Mouse (Mus musculus): ENCODE measurements around the gene Gm44503. TPM values are rescaled to one million over a fixed set of nuclear protein-coding genes. Genes with fewer than 3 reads are reported as not detected.

Gene Gm44503
- total RNA-seq (2015; ENCODE audit: low replicate concordance) (not detected in 2 replicates), total RNA-seq (2017; ENCODE audit: low replicate concordance) (not detected in 2 replicates)

DNA sequence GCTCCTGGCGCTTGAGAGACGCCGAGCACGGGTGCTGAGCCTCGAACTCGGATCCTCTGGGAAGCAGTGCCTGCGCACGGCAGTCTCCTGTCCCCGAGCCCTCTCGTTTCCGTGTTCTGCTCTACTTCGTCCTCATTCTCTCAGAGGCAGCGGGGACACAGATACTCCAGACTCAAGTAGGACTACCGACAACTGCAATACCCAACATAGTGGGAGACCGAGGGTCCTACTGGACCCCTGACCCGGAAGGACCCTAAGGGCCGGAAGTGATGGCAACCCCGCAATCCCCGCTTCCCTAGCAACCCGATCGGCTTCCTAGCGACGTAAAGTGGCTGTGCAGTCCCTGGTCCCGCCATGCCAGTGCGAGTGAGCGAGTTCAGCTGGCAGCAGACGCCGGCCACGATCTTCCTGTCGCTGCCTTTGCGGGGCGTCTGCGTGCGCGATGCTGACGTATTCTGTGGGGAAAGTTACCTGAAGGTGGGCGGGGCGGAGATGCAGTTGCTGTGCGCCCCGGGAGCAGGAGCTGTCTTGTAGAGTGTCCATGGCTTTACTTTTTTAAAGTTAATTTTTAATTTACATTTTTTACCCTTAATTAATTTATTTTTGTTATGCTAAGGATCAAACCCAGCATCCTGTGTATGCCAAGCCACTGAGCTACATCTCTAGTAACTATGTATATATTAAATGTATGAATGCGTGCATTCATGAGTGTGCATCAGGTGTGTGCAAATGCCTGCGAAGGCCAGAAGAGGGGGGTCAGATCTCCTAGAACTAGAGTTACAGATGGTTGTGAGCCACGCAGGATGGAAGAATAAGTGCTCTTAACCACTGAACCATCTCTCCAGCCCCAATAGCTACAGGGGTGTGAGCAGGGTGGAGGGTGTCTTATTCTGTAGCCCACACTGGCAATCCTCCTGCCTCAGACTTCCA, at the start of gene Gm44503, which contains the start of gene Dyx1c1:
TSS of gene Gm44503 (plus strand) at position 332 of the 930 bp plus-strand sequence.
TSS of gene Dyx1c1 (plus strand) at position 265 of the 930 bp plus-strand sequence.
- ATAC-seq (replicated peaks; ENCODE audit: low FRiP score, poor library complexity, severe bottlenecking): no peak; the same call in 1 of the 2 replicates

DNA sequence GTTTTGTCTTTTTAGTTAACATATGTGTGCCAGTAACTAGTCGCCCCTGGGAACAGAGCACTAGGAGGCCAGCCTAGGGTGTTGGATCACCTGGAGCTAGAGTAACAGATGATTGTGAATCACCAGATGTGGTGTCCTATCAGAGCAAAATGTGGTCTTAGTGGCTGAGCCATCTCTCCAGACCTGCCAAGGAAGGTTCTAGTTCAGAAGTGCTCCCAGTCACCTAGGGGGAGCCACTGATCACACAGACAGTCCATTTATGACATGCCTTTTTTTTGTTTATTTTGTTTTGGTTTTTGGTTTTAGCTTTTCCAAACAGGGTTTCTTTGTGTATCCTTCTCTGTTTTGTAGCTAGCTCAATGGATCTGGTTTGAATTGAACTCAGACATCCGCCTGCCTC, 47.3 kb upstream of the Gm44503 start:
- no peak for ATAC-seq (replicated peaks; ENCODE audit: low FRiP score, poor library complexity, severe bottlenecking)

DNA sequence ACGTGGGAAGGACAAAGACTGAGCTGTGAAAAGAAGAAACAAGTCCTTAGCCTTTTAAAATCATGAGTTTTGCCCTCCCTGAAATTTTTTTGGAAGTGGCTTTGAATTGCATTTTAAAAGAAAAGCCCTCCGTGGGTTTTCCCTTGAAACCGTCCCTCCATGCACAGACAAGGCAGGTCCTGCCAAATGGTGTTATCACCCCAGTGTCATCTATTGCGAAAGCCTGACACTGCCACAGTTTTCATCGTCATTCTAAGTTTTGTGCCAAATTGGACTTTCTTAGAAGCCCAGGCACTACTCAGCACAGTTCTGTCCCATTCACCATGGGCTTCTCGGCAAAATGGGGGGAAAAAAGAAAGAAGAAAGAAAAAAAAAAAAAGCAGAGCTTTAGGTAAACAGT, 45.1 kb upstream of the Gm44503 start:
- no peak for ATAC-seq (replicated peaks; ENCODE audit: low FRiP score, poor library complexity, severe bottlenecking)

DNA sequence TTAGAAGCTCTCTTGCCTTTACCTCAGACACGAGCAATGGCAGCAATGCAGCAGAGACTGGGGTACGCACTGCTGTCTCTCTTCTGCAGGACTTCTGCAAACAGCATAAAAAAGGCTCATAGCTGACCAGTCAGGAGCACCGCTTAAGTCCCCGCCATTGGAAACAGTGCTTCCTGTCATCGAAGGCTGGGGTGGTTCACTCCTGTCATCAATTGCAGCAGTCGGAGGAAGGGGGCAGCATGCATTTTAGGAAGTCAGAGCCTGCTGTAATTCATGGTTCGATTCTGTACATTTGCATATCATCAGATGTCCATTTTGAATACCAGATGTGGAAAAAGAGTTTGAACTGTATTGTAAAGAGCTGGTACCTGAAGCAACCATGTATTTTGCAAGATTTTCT, 42.9 kb upstream of the Gm44503 start:
- ATAC-seq (replicated peaks; ENCODE audit: low FRiP score, poor library complexity, severe bottlenecking): no peak

DNA sequence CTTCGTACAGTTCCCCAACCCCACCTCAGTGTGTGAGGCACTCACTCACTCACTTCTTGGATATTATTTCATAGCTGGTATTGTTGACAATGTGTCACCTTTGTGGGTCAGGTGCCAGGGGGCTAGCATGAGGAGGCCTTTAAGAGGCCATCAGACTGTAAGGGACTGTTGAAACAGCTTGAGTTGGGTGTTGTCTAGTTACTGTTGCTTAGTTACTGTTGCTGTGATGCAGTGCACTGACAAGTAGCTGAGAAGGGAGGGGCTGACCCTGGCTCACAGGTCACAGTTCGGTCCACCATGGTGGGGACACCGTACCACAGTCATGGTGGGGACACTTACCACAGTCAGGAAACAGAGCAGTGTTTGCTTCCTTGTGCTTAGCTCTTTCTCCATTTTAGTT, 35.6 kb upstream of the Gm44503 start:
- ATAC-seq (replicated peaks; ENCODE audit: low FRiP score, poor library complexity, severe bottlenecking): no peak

DNA sequence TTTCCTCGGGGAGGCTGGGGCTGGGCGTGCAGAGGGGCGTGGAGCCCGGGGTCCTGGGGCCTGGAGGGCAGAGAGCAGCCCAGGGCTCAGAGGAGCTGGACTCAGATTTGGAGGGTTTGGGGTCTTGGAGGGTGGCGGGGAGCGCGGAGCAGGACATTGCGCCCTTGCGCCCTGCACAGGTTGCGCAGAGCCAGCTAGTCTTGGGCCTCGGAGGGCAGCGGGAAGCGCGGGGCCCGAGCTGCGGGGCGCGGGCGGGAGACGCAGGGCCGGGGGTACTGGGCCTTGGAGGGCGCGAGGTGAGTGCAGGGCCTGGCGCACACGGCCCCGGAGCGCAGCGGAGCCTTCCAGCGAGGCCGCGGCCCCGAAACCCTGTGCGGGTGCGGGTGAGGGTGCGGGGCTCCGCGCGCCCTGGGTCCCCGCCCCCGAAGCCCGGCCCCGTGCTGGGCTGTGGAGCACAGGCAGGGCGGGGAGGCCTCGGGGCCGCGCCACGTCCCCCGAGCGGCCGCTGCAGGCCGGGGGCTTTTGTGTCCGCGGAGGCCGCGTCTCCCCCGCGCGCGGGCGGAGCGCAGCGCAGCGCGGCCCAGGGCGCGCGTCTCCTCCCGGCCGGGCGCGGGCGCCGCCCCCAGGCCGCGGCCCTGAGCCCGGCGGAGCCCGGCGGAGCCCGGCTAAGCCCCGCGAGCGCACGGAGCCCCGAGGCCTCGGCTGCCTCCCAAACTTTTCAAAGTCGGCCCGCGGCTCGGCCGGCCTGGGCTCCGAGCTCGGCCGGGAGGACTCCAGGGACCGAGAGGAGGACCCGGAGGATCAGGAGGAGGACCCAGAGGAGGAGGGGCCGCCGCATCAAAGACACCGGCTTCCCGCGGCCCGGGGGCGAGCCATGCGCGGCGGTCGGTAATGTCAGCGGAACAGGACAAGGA, 33.4 kb upstream of the Gm44503 start, which contains the start of gene Pygo1:
TSS of gene Pygo1 (plus strand) at position 625 of the 914 bp plus-strand sequence.
- no peak for ATAC-seq (replicated peaks; ENCODE audit: low FRiP score, poor library complexity, severe bottlenecking)

DNA sequence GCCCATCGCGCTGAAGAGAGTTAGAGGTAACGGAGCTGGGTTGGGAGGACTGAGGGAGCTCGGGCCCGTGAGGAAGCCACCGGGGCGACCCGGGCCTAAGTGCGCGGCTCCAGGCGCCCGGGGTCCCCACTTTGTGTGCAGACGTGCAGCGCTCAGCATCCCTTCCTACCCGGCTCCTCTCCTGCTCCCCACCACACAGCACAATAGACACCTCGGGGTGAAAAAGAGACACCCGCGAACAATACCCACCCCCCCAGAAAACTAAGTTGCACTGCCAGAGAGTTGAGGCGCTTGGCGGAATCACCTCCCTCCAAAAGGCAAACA, 32.8 kb upstream of the Gm44503 start:
- ATAC-seq (replicated peaks; ENCODE audit: low FRiP score, poor library complexity, severe bottlenecking): no peak

DNA sequence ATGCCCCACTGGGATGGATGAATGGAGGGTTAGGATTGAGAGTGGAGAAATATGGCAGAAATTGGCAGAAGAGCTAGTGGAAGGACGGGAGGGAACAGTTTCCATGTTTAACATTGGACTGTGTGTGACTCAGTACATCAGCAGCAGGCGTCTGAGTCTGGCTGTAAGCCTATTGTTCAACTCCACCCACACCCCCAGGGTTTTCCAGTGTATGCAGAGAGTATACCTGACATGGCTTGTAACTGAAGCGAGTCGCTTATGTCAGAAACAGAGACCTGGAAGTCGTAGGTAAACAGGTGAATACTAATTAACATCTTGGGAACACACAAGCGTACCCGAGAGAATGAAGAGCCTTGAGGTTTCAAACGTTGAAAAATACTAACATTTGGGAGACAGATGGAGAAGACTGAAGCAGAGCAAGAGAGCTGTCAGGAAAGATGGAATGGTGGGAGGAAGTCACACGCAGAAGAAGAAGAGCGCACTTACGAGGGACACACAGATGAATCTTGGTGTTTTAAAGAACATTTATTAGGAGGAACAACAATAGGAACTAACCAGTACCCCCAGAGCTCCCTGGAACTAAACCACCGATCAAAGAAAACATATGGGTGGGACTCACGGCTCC, 27.4 kb upstream of the Gm44503 start:
- no peak for ATAC-seq (replicated peaks; ENCODE audit: low FRiP score, poor library complexity, severe bottlenecking)

DNA sequence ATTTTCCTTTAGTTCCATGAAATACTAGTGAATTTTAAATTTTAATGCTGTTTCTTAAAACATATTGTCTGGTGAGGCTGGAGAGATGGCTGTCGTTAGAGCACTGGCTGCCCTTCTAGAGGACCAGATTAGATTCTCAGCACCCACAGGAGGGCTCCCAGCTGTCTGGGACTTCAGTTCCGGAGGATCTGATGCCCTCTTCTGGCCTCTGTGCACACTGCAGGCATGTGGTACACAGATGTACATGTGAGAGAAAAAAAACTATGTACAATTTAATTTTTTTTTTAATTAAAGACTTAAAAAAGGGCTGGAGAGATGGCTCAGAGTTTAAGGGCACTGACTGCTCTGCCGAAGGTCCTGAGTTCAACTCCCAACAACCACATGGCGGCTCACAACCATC, 23.3 kb upstream of the Gm44503 start:
- no peak for ATAC-seq (replicated peaks; ENCODE audit: low FRiP score, poor library complexity, severe bottlenecking)

DNA sequence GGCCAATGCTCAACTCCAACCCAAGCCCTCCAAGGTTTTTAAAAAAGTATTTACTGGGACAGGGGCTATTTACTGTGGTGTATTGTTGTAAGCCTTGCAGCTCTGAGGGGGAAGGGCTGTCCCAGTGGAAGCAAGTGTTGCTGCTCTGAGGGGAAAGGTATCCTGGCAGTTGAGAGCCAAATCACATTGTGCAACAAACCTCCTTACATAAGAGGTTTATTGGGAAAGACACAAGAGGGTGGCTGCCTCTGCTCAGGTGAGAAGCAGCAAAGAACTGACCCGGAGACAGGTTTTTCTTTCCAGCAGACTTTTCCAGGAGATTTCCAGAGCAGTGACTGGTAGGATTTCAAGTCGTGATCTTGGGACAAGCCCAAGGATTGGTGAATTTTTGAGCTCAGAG, 22.4 kb upstream of the Gm44503 start:
- ATAC-seq (replicated peaks; ENCODE audit: low FRiP score, poor library complexity, severe bottlenecking): no peak

DNA sequence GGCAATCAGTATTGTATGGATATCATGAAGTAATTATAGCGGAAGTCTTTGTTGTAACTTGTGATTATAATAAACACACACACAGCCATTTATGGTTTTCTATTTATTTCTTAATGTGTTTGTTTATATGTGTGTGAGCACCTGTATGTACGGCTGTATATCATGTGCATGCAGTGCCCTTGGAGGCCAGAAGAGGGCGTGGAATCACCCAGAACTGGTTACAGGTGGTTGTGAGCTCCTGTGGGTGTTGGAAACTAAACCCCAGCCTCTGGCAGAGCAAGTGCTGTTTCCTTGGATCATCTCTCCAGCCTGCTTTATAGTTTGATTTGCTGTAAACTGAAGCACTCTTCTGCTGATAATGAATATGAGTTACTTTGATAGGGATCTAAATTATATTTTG, 15.2 kb upstream of the Gm44503 start:
- ATAC-seq (replicated peaks; ENCODE audit: low FRiP score, poor library complexity, severe bottlenecking): no peak

DNA sequence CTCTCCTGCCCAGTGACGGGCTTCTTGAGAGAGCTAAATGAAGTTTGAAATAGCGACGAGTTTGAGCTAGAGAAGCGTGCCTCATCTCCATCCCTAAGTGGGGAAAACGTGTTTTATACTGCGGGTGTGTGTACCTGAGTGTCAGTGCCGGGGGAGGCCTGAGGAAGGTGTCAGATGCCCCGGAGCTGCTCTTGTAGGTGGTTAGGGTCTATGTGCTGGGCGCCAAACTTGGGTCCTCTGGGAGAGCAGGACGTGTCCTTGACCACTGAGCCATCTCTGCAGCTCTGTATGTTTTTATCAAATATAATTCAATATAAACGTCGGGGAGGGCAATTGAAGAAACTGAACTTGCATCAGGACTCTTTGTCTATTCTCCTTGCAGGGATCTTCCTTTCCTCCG, 14.4 kb upstream of the Gm44503 start:
- ATAC-seq (replicated peaks; ENCODE audit: low FRiP score, poor library complexity, severe bottlenecking): no peak

DNA sequence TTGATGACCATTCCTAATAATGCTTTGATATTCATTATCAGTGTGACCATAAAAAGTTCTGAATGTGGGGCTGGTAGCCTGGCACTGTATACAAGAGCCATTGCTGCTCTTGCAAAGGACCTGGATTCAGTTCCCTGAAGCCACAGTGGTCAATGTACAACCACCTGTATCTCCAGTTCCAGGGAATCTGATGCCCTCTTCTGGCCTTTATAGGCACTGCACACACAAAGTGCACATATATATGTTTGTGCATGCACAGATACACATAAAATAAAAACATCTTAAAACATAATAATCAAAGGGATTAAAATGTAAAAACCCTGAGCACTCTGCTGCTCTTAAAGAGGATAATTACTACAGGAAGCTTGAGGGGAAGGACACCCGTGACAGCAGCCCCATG, 11.6 kb upstream of the Gm44503 start:
- no peak for ATAC-seq (replicated peaks; ENCODE audit: low FRiP score, poor library complexity, severe bottlenecking)

DNA sequence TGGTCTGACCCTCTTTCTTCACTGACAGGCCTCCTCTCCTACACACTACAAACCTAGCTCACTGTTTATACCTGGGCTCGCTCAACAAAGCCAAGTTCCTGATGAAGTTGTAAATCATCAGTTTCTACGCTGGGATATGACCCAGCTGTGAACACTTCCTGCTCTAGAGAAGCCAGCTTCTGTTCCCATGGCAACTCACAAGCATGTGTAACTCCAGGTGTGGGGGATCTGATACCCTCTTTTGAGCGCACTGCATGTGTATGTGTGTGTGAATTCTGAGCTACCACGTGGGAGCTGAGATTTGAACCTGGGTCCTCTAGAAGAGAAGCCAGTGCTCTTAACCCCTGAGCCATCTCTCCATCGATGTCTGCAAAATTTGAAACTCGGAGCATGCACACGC, 9.1 kb upstream of the Gm44503 start:
- no peak for ATAC-seq (replicated peaks; ENCODE audit: low FRiP score, poor library complexity, severe bottlenecking)

DNA sequence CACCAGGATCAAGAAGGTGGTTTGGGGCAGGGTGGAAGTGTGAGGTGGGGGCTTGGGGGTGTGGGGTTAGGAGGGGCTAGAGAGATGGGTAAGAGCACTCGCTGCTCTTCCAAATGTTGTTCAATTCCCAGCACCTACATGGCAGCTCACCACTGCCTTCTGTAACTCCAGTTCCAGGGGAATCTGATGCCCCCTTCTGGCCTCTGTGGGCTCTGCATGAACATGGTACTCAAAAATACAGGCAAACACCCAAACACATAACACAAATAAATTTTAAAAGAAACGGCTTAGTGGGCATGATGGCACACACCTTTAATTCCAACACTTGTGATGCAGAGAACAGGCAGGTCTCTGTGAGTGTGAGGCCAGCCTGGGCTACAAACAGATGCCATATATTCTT, 3.9 kb upstream of the Gm44503 start:
- ATAC-seq (replicated peaks; ENCODE audit: low FRiP score, poor library complexity, severe bottlenecking): no peak

DNA sequence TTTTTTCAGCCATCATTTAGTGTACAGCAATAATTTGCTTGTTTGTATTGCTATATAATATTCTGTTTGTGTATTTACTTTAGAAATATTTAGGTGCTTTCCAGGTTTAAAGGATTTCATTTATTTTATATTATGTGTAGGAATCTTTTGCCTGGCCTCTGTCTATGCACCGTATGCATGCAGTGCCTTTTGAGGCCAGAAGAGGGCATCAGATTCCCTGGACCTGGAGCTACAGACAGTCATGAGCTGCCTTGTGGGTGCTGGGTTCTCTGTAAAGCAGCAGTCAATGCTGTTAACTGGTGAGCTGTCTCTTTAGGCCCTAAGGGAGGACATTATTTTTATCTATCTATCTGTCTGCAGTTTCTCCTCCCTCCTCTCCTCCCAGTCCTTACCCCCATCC, 3.1 kb upstream of the Gm44503 start:
- ATAC-seq (replicated peaks; ENCODE audit: low FRiP score, poor library complexity, severe bottlenecking): peak; percentile 72

DNA sequence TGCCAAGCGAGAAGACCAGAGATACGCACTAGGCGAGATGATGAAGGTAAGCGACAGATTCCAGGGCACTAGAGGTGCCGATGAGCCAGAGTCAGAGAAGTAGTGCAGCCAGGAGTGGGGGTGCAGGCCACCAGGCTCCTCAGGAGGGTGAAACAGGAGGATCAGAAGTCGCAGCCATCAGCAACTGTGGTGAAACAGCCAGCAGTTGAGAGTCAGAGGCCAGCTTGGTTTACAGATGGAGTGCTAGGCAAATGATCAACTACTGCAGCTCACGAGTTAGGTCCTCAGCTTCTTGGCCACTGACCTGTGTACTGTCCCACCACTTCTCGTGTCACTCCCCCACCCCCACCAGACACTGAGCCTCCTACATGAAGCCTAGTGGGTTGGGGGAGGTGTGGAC, 2.7 kb downstream of the Gm44503 start:
- ATAC-seq (replicated peaks; ENCODE audit: low FRiP score, poor library complexity, severe bottlenecking): no peak

DNA sequence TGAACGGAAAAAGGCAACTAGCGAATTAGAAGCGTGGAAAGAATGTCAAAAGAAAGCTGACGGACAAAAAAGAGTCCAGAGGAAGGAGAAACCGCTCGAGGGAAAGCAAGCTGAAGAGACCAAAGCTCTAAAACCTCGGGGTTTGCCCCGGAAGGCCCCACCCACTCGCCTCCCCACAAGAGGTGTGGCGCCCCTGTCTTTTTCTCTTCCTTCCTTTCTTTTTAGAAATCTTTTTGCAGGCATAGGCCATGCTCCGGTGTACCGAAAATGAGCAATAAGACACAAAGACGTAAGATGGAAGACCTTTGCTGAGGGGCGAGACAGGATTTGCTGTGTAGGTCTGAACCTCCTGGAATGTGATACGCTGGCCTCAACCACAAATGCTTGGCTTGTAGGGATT, 3.3 kb downstream of the Gm44503 start:
- ATAC-seq (replicated peaks; ENCODE audit: low FRiP score, poor library complexity, severe bottlenecking): no peak

DNA sequence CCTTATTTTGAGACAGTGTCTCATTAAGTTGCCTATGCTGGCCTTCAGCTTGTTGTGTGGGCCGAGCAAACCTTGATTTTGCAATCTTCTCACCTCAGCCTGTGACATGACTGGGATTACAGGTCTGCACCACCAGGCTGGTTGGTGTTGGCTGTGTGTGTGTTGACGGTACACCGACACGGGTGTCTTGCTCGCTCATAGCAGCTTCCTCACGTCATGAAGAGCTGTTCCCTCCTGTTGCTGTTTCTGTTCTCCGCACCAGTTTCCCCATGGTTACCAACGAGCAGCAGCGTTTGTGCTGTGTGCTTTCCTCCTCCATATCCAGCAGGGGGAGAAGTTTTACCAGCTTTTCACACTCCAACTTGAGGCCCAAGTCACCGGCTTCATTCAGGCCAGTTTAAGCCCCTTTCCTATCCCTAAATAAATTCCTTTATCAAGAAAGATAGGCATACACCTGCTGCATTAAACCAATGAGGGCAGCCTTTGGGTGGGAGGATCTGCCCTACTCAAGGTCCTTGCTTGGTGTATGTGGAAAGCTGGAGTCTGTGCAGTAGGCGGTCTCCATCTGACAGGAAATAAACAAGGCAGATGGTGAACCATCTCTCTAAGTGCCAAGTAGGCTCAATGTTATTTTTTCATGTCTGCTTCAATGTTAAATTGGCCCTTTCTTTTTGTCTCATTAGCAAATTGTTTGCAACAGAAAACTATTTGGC, 9.9 kb downstream of the Gm44503 start:
- ATAC-seq (replicated peaks; ENCODE audit: low FRiP score, poor library complexity, severe bottlenecking): no peak

DNA sequence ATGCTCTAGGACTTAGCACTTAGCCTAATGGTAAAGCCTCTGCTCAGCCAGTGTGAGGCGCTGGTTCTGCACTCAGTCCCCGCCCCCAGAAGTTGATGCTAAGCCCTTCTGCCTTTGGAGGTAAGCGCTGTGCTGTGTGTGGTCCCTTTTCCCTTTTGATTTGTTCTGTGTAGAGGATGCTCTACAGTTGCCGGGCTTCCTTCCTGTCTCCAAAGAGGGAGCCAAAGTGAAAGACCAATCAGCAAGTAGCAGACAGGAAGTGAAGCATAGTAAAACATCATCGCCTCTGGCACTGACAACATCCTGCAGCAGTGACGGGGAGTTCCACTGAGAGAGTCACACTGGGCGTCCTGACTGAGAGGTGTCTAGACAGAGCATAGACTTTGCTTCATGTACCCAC, 11.2 kb downstream of the Gm44503 start:
- no peak for ATAC-seq (replicated peaks; ENCODE audit: low FRiP score, poor library complexity, severe bottlenecking)

Data from erythroblast, adult 5-6 weeks (primary cell).